Mouse (Mus musculus) lung, adult 18-20 months (tissue): ENCODE data around the gene Car10.
A peak's percentile ranks its signal among the peaks of the same experiment; 100 is the strongest.
"Not testable (repeated sequence)": the region's sequence is repeated elsewhere in the genome, so short reads cannot be mapped to it uniquely, and the experiment has no call there.

Experiments used
- DNase-seq, 2 experiments: peaks; one replicate each; pipeline ENCODE4 v3.0.0; 2022; ENCODE audit warnings: mixed read lengths in 2 of 2

Gene Car10

GRCm38 (mm10) chr11:93396356-93396755 is 298.5 kb downstream of the Car10 start:
- DNase-seq: no peak

- not testable (repeated sequence) for DNase-seq
These were observed 303.3 kb downstream of the Car10 start for GRCm38 (mm10) chr11:93401167-93401566.

- DNase-seq: no peak
These were observed 310.2 kb downstream of the Car10 start for GRCm38 (mm10) chr11:93407981-93408380.

- peak; percentile 60 to 66 for DNase-seq
These were observed 333.7 kb downstream of the Car10 start for GRCm38 (mm10) chr11:93431482-93431881.

GRCm38 (mm10) chr11:93434997-93435915 is 337.4 kb downstream of the Car10 start:
- DNase-seq: peak; percentile 70 to 76

GRCm38 (mm10) chr11:93436892-93437291 is 339.1 kb downstream of the Car10 start:
- no peak for DNase-seq

GRCm38 (mm10) chr11:93440466-93440865 is 342.6 kb downstream of the Car10 start:
- no peak for DNase-seq

GRCm38 (mm10) chr11:93443777-93444176 is 345.9 kb downstream of the Car10 start:
- no peak for DNase-seq

GRCm38 (mm10) chr11:93444741-93445140 is 346.9 kb downstream of the Car10 start:
- DNase-seq: no peak

GRCm38 (mm10) chr11:93447566-93447965 is 349.7 kb downstream of the Car10 start:
- no peak for DNase-seq

- DNase-seq: no peak
These were observed 350.7 kb downstream of the Car10 start for GRCm38 (mm10) chr11:93448290-93449256.

GRCm38 (mm10) chr11:93450535-93450934 is 352.7 kb downstream of the Car10 start:
- DNase-seq: no peak

GRCm38 (mm10) chr11:93466221-93466620 is 368.4 kb downstream of the Car10 start:
- DNase-seq: no peak

- no peak for DNase-seq
These were observed 369.9 kb downstream of the Car10 start for GRCm38 (mm10) chr11:93467711-93468110.

- no peak for DNase-seq
These were observed 372.9 kb downstream of the Car10 start for GRCm38 (mm10) chr11:93470771-93471170.

- DNase-seq: peak; percentile 43 to 54
These were observed 373.8 kb downstream of the Car10 start for GRCm38 (mm10) chr11:93471573-93472179.

- DNase-seq: no peak
These were observed 386.8 kb downstream of the Car10 start for GRCm38 (mm10) chr11:93484661-93485060.

- no peak for DNase-seq
These were observed 389.2 kb downstream of the Car10 start for GRCm38 (mm10) chr11:93487021-93487420.

GRCm38 (mm10) chr11:93487913-93488604 is 390.2 kb downstream of the Car10 start:
- no peak for DNase-seq

- DNase-seq: no peak
These were observed 392.5 kb downstream of the Car10 start for GRCm38 (mm10) chr11:93490211-93490820.

GRCm38 (mm10) chr11:93497896-93498295 is 400.1 kb downstream of the Car10 start:
- DNase-seq: no peak

GRCm38 (mm10) chr11:93500442-93500841 is 402.6 kb downstream of the Car10 start:
- no peak for DNase-seq
